Mouse (Mus musculus) myocyte (in vitro differentiated cells): ENCODE results near the gene Dhx16. TPM values are rescaled to one million over a fixed set of nuclear protein-coding genes. Genes with fewer than 3 reads are reported as not detected.
A peak's percentile ranks its signal among the peaks of the same experiment; 100 is the strongest.

ENCODE experiments used
- H3K27me3 ChIP-seq: one replicate; pipeline ENCODE4 v1.6.1; 2011; ENCODE audit not compliant: control insufficient read depth, insufficient read depth, insufficient read length
- H3K36me3 ChIP-seq: one replicate; pipeline ENCODE4 v1.6.1; 2011; ENCODE audit not compliant: control insufficient read depth, insufficient read depth
- H3K4me2 ChIP-seq: one replicate; pipeline ENCODE4 v1.6.1; 2011; ENCODE audit warnings: low read depth, control low read depth
- H3K4me3 ChIP-seq: one replicate; pipeline ENCODE4 v1.5.1; 2011; ENCODE audit warnings: mild to moderate bottlenecking, control low read depth, moderate library complexity
- H3K79me2 ChIP-seq: one replicate; pipeline ENCODE4 v1.6.1; 2011; ENCODE audit not compliant: control insufficient read depth, insufficient read depth
- H3ac ChIP-seq: one replicate; pipeline ENCODE4 v1.6.1; 2011; ENCODE audit not compliant: control insufficient read depth, insufficient read length
- CEBPB ChIP-seq: IDR thresholded peaks from 2 replicates; pipeline ENCODE4 v1.6.1; 2011; ENCODE audit warnings: mild to moderate bottlenecking, moderate library complexity; ENCODE audit not compliant: poor library complexity, insufficient read depth, severe bottlenecking
- E2F4 ChIP-seq: IDR thresholded peaks from one replicate; pipeline ENCODE4 v1.6.1; 2011; ENCODE audit warnings: mild to moderate bottlenecking, control low read depth, moderate library complexity; ENCODE audit not compliant: insufficient read depth
- MAX ChIP-seq: IDR thresholded peaks from one replicate; pipeline ENCODE4 v1.6.1; 2011; ENCODE audit warnings: low read depth, mild to moderate bottlenecking, control low read depth
- MYOD1 ChIP-seq, 3 experiments: IDR thresholded peaks; one replicate each; pipeline ENCODE4 v1.6.1; 2011; ENCODE audit warnings: control low read depth in 2 of 3, low read depth in 2 of 3, mild to moderate bottlenecking in 2 of 3, moderate library complexity in 1 of 3; ENCODE audit not compliant: insufficient read length in 2 of 3, control insufficient read depth in 1 of 3
- MYOG ChIP-seq, 3 experiments: IDR thresholded peaks; one replicate each; pipeline ENCODE4 v1.6.1; 2011; ENCODE audit warnings: control low read depth in 2 of 3, low read depth in 2 of 3, mild to moderate bottlenecking in 2 of 3; ENCODE audit not compliant: insufficient read length in 2 of 3, control insufficient read depth in 1 of 3, insufficient read depth in 1 of 3
- POLR2A ChIP-seq: IDR thresholded peaks from one replicate; pipeline ENCODE4 v1.6.1; 2011; ENCODE audit warnings: low read depth, mild to moderate bottlenecking, control low read depth, moderate library complexity; ENCODE audit not compliant: insufficient read length
- POLR2AphosphoS2 ChIP-seq: IDR thresholded peaks from one replicate; pipeline ENCODE4 v1.6.1; 2011; ENCODE audit warnings: low read depth, control low read depth; ENCODE audit not compliant: insufficient read length
- REST ChIP-seq: IDR thresholded peaks from one replicate; pipeline ENCODE4 v1.6.1; 2011; ENCODE audit warnings: mild to moderate bottlenecking, control low read depth, moderate library complexity; ENCODE audit not compliant: insufficient read depth, insufficient read length
- SRF ChIP-seq: IDR thresholded peaks from one replicate; pipeline ENCODE4 v1.6.1; 2011; ENCODE audit warnings: low read depth; ENCODE audit not compliant: control insufficient read depth, insufficient read length
- TCF12 ChIP-seq: IDR thresholded peaks from one replicate; pipeline ENCODE4 v1.6.1; 2011; ENCODE audit warnings: mild to moderate bottlenecking, control low read depth; ENCODE audit not compliant: poor library complexity, insufficient read depth, severe bottlenecking
- TCF3 ChIP-seq: IDR thresholded peaks from one replicate; pipeline ENCODE4 v1.6.1; 2011; ENCODE audit warnings: low read depth, control low read depth; ENCODE audit not compliant: insufficient read length
- USF1 ChIP-seq: IDR thresholded peaks from one replicate; pipeline ENCODE4 v1.6.1; 2011; ENCODE audit warnings: low read depth, mild to moderate bottlenecking, control low read depth, moderate library complexity
- polyA plus RNA-seq: library from polyadenylated mRNA; unstranded; fragments of >200 nt; fragmentation: generic; extraction: Trizol; gene quantifications from one replicate; pipeline ENCODE4 v1.2.1, GENCODE M21; 2012; ENCODE audit warnings: missing spikeins

Gene Dhx16
- polyA plus RNA-seq = 29.4 TPM

DNA sequence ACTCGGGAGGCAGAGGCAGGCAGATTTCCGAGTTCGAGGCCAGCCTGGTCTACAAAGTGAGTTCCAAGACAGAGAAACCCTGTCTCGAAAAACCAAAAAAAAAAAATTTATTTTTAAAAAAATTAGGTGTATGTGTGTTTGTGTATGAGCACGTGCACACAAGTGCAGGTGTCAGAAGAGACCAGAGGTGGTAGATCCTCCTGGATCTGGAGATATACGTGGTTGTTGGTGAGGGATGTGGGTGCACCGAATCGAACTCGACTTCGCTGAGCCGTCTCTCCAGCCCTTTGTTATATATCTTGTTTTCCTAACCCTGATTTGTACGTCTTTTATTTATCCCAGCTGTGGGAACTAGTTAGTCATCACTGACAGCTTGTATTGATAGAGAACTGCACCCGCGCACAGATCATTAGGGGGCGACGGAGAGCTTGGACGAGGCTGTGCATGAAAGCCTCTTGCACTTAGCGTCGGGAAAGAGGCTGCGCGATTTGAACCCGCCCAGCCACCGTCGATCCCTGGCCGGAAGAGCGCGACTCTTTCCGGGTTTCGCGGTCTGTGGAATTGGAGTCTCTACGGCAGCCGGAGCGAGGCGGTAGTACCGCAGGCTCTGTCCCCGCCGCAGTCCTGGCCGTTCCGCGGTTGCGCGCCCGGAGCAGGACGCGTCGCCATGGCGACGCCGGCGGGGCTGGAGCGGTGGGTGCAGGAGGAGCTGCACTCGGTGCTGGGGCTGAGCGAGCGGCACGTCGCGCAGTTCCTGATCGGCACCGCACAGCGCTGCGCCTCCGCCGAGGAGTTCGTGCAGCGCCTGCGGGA lies at the start of gene Dhx16:
Dhx16 (plus strand) TSS at position 575 of the 813 bp plus-strand sequence.
- H3K4me3 ChIP-seq = peak within 1 kb of the TSS; percentile 44
- H3K27me3 ChIP-seq = no peaks in the 10 kb centered on the region
- peaks cover 16% of the 10 kb centered on the region for H3K79me2 ChIP-seq
- H3ac ChIP-seq = peak within 1 kb of the TSS; percentile 67
- no peak for TF ChIP-seq MYOD1 (IDR thresholded peaks at IDR 0.05; ENCODE audit: control insufficient read depth in 1 of 3, insufficient read length in 2 of 3, low read depth in 2 of 3)
- TF ChIP-seq TCF3 = peak; percentile 0
- no peak for TF ChIP-seq E2F4
- TF ChIP-seq REST = no peak
- TF ChIP-seq USF1 = no peak
- TF ChIP-seq CEBPB = no peak
- TF ChIP-seq MAX = no peak
- TF ChIP-seq TCF12 = no peak
- peak; percentile 88 for TF ChIP-seq POLR2AphosphoS2
- peak in 2 of 3 experiments; percentile 2 to 17 for TF ChIP-seq MYOG (IDR thresholded peaks at IDR 0.05; ENCODE audit: control insufficient read depth in 1 of 3, insufficient read depth in 1 of 3, insufficient read length in 2 of 3, low read depth in 2 of 3)
- peak; percentile 38 for TF ChIP-seq SRF
- peak; percentile 69 for TF ChIP-seq POLR2A
- H3K36me3 ChIP-seq = peaks cover 13% of the 10 kb centered on the region
- H3K4me2 ChIP-seq = peak within 1 kb of the TSS; percentile 98

DNA sequence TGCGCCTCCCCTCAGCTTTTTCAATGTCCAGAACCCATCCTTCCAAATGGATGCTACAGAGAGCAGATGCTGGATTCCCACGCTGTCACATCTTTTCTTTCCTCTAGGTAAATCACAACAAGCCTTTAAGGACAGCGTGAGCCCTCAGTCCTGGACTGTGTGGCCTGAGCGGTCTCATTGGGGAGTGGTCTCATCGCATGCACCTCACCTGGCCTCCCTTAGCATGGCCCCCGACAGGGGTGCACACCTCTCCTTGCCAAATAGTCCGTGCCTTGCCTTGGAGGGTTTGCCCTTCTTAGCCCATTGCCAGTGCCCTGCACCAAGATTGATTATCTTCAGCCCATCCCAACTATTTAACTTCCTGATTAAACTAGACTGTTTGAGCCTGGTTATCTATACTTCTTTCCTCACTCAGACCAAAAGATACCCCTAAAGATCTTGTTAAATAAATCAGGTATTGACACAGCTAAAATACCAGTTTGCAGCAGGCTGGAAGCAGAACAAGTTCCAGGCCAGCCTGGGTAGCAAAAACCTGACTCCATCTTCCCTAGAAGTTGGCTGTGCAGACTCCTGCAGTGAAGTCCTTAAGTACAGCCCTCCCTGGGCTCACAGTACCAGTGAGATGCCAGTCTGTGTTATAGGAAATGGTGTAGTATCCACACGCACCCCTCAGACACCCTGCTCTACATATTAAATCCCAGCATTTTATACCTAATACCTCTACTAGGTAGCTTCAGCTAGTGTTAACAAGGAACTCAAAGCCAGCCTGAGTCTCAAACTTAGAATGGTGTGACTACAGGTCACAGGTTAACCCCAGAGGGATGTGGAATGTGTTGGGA lies 47.0 kb upstream of the Dhx16 start:
- Histone ChIP-seq H3K79me2 (peaks cover 39% of the 10 kb centered on the region), H3K27me3 (no peaks in the 10 kb centered on the region), H3ac (no peak overlapping the region), H3K4me2 (no peak overlapping the region), H3K36me3 (peaks cover 35% of the 10 kb centered on the region), H3K4me3 (no peak overlapping the region)
- TF ChIP-seq MYOG (IDR thresholded peaks at IDR 0.05; ENCODE audit: control insufficient read depth in 1 of 3, insufficient read depth in 1 of 3, insufficient read length in 2 of 3, low read depth in 2 of 3) = no peak
- TF ChIP-seq TCF3 = no peak
- TF ChIP-seq TCF12 = no peak
- no peak for TF ChIP-seq REST
- TF ChIP-seq SRF = no peak
- peak; percentile 92 for TF ChIP-seq POLR2AphosphoS2
- TF ChIP-seq MAX = no peak
- peak; percentile 48 for TF ChIP-seq POLR2A
- no peak for TF ChIP-seq E2F4
- no peak for TF ChIP-seq CEBPB
- TF ChIP-seq USF1 = no peak
- no peak for TF ChIP-seq MYOD1 (IDR thresholded peaks at IDR 0.05; ENCODE audit: control insufficient read depth in 1 of 3, insufficient read length in 2 of 3, low read depth in 2 of 3)

DNA sequence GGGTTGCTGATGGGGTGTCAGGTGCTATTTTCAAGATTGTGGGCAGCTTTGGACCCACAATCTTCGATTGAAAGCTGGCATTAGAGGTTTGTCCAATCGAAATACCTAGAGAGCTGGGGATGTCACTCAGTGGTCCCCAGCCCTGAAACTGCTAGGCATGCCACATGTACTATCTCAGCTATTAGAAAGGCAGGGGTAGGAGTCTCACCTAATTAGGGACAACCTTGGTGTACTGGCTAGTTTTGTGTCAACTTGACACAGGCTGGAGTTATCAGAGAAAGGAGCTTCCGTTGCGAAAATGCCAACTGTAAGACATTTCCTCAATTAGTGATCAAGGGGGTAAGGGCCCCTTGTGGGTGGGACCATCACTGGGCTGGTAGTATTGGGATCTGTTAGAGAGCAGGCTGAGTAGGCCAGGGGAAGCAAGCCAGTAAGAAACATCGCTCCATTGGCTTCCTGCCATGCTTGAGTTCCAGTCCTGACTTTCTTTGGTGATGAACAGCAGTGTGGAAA lies 46.3 kb upstream of the Dhx16 start:
- peaks cover 44% of the 10 kb centered on the region for H3K79me2 ChIP-seq
- TF ChIP-seq MYOG (IDR thresholded peaks at IDR 0.05; ENCODE audit: control insufficient read depth in 1 of 3, insufficient read depth in 1 of 3, insufficient read length in 2 of 3, low read depth in 2 of 3) = no peak
- TF ChIP-seq POLR2A = peak; percentile 40
- peak; percentile 74 for TF ChIP-seq POLR2AphosphoS2
- no peak overlapping the region for H3K4me2 ChIP-seq
- H3K27me3 ChIP-seq = no peaks in the 10 kb centered on the region
- H3ac ChIP-seq = no peak overlapping the region
- H3K4me3 ChIP-seq = no peak overlapping the region
- H3K36me3 ChIP-seq = peaks cover 34% of the 10 kb centered on the region

DNA sequence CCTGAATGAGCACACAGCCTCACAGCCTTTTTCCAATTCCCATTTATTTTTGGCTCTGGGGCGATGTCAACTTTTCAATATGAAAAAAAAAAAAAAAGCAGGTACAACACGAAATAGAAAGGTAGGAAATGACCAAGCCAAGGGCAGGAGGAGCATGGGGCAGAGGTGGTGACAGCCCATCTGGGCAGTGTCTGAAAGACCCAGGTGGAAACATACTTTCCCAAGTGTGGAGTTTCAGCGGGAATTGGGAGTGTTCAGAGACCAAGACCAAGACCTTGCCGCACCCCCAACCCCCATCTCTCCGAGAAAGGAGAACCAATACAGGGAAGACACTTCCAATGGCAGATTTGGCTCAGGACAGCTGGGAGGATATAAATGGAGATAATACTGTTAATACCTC lies 45.7 kb upstream of the Dhx16 start:
- peak overlapping the region; percentile 92 for H3K4me2 ChIP-seq
- H3K36me3 ChIP-seq = peaks cover 34% of the 10 kb centered on the region
- TF ChIP-seq E2F4 (no peak), POLR2AphosphoS2 (peak; percentile 78)
- no peak overlapping the region for H3ac ChIP-seq
- H3K27me3 ChIP-seq = no peaks in the 10 kb centered on the region
- H3K4me3 ChIP-seq = no peak overlapping the region
- H3K79me2 ChIP-seq = peaks cover 44% of the 10 kb centered on the region
